Mouse (Mus musculus): ENCODE results near the gene Tecr.
"Not testable (repeated sequence)": the region's sequence is repeated elsewhere in the genome, so short reads cannot be mapped to it uniquely, and the experiment has no call there.

The Tecr gene

GRCm38 (mm10) chr8:83579676-83580075 is 28.1 kb downstream of the Tecr start:
- DNase-seq, result peak; percentile 2

DNA sequence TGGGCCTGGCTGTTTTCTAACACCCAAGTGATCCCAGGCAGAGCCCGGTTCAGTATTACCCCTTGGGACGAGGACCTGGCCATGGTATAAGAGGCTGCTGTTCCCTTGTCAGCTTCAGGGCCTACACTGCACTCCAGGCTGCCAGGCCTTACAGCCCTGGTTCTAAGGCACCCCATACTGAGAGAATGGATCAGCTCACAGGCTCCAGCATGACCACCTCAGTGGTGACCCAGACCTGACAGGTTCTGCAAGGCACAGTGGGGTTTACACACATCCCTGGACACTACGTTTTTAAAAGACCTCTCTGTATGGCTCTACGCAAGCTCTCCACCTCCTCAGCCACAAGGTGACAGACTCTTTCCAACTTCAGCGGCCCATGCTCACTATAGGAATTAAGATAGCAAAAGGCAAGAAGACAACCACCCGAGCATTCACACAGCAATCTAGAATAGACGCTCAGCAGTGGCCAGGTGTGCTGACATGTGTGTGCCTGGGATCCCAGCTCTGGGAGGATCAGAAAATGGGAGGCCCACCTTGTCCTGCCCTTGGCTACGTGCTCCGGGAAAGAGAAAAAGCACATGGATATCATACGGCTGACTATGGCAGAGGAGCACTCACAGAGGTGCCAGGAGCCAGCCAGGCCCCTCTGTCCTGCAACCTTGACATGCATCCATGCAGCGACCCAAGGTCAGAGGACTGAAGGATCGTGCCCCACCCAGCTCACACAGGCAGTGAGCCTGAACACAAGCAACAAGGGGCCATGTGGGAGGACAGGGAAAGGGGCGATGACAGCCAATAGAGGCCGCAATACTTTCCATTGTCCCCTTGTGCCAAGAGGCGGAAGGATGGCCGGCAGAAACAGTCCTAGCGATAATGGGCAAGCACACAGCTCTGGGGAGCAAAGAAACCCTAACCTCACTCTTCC is 29.4 kb downstream of the Tecr start:
- peak; percentile 12 for DNase-seq

GRCm38 (mm10) chr8:83577384-83577791 is 30.4 kb downstream of the Tecr start:
- peak; percentile 22 for DNase-seq

GRCm38 (mm10) chr8:83576921-83577320 is 30.9 kb downstream of the Tecr start:
- DNase-seq, result no peak

DNA sequence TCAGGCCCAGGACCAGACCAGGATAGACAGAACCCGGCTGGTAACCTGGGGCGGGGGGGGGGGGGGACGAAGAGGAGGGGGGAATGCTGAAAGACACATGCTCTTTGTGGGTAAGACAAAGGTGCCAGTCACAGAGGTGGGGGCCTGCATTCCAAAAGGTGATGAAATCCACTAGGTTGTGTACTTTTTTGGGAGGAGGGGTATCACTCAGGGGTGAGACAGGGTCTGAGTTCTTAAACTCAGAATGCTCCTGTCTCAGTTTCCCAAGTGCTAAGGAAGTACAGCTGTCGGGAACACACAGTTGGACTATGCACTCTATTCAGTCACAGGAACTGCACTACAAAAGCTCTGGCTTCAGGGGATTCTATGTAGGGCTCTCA is 31.3 kb downstream of the Tecr start:
- DNase-seq, result no peak

DNA sequence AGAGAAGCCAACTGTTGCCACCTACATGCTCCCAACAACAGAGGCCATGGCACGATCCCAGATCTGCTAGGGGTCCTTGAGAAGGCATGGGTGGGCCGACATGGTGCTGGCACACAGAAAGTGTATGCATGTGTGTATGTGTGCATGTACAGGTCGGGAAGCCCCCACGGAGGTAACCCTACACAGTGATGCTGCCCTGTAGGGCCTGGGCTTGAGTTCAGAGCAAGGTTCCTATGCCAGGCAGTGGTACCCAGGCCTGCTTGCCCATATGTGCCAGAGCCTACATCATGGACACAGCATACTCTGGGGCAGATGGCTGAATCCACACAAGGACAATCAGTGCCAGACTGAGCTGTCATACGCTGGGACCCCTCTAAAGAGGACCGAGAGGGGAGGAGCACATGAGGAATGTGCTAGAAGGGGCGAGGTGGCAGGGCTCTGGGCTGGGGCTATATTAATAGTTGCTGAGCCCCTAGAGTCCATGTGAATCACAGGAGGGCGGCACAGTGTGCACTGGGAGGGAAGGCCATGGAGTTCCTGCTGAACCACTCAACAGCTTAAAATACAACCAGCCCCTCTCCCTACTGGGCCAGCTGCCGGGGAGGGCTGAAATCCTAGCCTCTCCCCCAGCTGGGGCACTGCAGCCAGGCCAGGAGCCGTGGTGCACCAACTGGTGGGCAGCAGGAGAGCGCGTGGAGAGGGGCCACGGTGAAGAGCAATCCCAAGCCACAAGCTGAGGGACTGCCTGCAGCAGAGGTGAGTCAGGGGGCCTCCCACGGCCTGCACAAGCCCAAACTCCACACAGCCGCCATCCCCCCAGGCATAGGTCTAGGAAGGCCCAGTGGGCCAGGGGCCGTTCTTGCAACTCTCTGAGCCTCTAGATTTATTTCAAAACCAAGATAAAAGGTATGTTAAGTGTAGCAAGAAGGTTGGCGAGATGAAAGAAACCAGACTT is 31.9 kb downstream of the Tecr start:
- DNase-seq, result no peak

DNA sequence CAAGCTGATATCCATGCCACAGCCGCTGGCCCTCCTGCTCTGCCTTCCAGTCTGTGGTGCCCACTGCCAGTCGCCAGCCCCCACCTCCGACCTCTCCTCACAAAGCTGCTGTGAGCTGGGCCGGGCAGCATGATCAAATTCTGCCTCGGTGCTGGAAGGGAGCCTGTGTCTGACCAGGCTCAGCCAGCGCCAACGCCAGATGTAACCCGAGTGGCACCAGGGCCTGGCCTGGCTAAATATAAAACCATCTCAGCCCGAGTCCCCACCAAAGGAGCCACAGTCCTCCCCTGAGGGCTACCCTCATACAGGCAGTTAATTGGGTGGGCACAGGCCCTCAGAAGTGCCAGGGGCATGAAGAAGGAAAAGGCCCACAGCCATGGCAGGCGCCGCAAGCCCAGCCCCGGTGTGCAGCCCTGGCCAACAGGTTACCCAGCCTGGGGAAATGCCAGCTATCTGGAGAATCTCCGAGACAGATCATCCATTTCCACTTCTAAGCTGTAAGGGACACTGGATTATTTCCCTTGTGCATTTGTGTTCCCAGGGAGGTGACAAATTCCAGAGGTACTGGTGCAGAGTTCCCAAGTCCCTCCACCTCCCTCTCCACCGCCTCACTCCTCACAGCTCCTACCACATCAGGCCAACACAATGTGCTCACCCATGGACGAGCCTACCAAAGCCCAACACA is 33.0 kb downstream of the Tecr start:
- no peak for DNase-seq

DNA sequence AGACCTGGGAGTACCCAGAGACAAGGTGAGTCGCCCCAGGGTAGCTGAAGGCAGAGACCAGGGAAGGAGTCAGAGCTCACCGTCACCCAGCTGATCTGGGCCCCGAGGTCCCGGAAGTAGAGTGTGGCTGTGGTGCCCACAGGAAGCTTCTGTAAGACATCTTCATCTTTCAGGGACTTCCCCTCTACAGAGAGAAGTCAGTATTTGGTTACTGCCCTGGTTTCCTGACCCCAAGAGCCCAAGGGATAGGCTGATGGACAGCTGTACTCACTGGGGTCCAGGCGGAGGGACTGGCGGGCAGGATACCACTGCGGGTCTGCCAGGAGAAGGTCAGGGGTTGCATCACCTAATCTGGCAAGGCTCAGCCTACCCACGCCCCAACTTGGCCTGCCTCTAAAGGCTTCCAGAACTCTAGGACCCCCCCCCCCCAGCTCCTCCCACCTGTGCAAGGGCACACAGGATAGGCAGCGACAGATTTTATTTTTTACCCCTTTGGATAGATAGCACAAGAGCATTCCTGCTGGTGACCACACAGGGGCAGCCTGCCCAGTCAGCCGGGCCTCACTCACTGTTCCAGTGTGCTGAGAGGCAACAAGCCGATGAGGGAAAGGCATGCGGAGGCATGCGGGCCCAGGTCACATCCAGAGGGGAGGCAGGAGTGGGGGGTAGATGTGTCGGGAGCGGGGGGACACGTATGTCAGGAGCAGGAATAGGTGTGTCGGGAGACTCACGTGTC is 34.5 kb downstream of the Tecr start:
- peak; percentile 50 for DNase-seq

DNA sequence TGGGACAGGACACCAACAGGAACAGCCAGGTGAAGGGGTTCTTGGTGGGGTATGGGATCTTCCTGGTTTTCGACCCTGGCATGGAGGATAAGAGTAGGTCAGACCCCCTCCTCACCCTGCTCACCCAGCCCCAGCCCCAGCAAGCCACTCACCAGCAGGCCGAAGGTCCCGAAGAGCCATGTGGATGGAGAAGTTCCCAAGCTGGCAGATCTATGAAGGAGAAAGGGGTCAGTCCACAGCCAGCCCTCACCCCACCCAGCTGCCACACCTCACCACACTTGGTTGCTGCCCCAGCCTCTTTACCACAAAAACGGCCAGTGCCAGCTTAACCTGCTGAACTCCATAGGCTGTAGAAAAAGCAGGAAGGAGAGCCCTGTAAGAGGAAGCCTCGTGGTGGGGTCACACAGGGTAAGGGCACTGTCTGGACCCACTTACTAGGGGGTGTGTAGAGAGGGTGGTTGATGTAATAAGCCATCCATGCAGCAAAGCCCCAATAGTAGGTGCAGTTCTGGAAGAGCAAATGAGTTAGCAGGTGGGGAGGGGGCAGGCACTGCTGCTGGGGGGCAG is 35.4 kb downstream of the Tecr start:
- DNase-seq, result no peak

DNA sequence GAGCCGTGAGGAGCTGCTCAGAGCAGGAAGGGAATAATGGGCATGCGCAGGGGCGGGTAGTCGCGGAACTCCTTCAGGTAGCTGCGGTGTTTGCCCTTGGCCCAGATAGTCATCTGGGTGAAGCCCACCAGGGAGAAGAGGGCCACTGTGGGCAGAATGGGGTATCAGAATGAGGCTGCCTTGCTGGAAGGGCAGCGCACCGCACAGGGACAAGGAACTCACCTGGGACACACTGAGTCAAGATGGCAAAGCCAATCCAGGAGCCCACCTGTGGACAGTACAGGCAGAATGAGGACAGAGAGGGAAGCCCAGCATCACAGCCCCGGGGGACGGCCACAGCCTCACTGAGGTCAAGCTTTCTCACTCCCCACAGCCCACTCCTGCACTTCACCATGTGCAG is 36.0 kb downstream of the Tecr start:
- DNase-seq, result peak; percentile 8

DNA sequence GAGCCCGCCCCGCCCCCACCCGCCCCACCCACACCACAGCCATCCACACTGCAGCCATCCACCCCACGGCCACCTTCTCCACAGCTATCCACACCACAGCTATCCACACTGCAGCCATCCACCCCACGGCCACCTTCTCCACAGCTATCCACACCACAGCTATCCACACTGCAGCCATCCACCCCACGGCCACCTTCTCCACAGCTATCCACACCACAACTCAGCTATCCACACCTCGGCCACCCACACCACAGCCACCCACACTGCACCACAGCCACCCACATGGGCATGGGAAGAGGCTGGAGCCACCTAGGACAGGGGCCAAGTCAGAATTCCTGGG is 36.8 kb downstream of the Tecr start:
- not testable (repeated sequence) for DNase-seq

GRCm38 (mm10) chr8:83570272-83571000 is 37.3 kb downstream of the Tecr start:
- no peak for DNase-seq

DNA sequence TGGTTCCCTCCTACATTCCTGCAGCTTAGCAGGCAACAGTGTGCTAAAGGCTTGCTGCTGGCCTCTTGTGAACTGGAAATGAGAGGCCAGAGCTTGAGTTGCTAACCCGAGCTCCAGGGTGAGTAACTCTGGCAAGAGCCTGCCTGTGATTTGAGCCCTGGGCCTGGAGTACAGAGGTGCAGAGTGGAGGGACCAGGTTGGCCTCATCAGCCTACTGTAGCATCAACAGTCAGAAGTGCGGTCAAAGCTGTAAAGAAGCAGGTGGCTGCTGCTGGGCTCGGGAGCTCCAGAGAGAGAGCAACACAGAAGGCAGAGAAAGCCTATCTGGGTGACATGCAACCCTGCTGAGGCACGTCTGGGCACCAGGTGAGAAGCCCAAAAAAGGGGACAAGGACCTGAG is 38.6 kb downstream of the Tecr start:
- DNase-seq, result no peak

GRCm38 (mm10) chr8:83568755-83569154 is 39.0 kb downstream of the Tecr start:
- no peak for DNase-seq

- peak; percentile 7 for DNase-seq
Measured at GRCm38 (mm10) chr8:83568128-83568527, 39.6 kb downstream of the Tecr start.

- peak; percentile 6 for DNase-seq
Measured at GRCm38 (mm10) chr8:83567668-83568067, 40.1 kb downstream of the Tecr start.

GRCm38 (mm10) chr8:83566469-83567395 is 41.0 kb downstream of the Tecr start, which contains the start of gene Ndufb7:
Gene Ndufb7 (plus strand): TSS chr8:83566671.
- DNase-seq, result peak; percentile 98

GRCm38 (mm10) chr8:83565731-83566375 is 41.9 kb downstream of the Tecr start:
- DNase-seq, result no peak

DNA sequence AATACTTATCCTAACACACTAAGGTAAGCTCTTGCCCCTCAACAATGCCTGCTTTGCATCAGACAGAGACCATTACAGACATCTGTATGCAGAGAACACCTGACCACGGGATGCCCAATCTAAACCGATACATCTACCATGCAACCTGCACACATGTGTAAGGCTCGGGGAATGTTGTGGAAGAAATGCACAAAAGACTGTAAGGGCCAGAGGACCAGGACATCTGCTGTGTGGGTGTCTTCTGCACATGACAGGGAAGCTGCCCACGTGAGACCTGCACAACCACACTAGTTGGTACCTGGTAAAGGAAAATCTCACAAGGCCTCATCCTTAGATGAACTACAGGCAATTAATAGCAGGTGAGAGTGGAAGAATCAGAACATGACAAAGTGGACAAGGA is 44.5 kb downstream of the Tecr start:
- DNase-seq, result no peak

DNA sequence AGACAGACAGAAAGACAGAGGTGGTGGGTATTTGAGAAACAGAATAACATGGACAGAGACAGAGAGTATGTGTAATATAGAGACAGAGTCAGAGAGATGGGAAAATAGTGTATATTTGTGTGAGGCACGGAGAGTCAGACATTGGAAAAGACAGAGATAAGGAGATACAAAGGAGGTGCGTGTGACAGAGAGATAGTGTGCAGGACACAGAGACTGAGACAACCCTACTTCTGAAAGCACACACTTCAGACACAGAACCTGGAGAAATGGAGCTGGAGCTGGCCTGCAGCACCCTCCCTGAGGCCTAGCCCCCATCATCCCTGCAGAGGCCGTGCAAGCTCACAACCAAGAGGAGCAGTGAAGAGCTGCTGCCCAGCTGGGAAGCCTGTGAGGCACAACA is 45.1 kb downstream of the Tecr start:
- no peak for DNase-seq
